Mouse (Mus musculus) left cerebral cortex, postnatal 10 days (tissue): ENCODE results near the gene Crat. TPM values are rescaled to one million over a fixed set of nuclear protein-coding genes. Genes with fewer than 3 reads are reported as not detected.

ENCODE experiments used
- DNase-seq, 2 experiments: peaks; one replicate each; pipeline ENCODE4 v3.0.0; 2021 to 2022; ENCODE audit warnings: low spot score in 2 of 2, mixed read lengths in 1 of 2; ENCODE audit errors: extremely low spot score in 1 of 2
- intact Hi-C: fragments of 180-260 bp; cut with DNase I; formaldehyde crosslinking; loops from one replicate; pipeline ENCODE4 v1.15.1; 2025
- total RNA-seq, 2 experiments: library from RNA; stranded (reverse); gene quantifications; 2 replicates each; pipeline ENCODE4 v1.2.3; 2021

Gene Crat
- total RNA-seq, result 10 to 100 TPM; 39.7 to 40.3 TPM

DNA sequence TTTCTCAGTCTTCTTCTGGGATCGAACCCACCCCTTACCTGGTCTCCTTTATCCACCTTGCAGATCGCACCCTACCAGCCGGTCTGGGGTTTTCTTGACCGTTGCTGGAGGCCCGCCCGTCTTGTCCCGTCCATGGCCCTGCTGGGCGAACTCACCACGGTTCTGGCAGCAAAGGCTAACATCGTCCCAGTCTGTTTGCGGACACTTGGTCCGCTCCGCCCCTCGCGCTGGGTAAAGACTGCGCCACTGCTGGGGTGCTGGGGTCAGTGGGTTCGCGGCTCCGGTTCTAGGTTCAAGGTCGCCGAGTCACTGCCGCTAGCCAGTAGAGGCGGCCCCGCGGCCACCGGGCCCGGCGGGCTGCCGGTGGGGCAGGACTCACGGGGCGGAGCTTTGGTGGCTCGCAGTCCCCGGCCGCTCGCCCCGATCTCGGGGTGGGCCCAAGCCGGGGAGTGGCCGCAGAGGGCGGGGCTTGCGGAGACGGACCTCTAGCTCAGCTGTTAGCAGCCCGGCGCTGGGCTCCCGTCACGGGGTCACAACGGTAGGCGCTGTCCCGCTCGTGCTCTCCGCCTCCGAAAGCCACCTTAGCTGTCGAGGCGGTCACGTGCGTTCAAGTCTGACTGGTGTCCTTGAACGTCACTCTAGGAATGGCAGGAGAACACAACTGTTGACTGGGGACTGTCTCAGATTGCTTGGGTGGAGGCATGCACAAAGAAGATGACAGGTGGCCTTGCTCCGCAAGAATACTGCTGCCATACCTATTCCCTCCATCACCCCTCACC is at the start of gene Crat:
Gene Crat (minus strand): TSS at position 657 of the 779 bp plus-strand sequence.
- intact Hi-C loops, result no loop called here
- DNase-seq, result peak; percentile 90 to 97

- intact Hi-C loops, result no loop called here
- DNase-seq, result no peak
Observed at GRCm38 (mm10) chr2:30464411-30464810, 48.8 kb upstream of the Crat start.

DNA sequence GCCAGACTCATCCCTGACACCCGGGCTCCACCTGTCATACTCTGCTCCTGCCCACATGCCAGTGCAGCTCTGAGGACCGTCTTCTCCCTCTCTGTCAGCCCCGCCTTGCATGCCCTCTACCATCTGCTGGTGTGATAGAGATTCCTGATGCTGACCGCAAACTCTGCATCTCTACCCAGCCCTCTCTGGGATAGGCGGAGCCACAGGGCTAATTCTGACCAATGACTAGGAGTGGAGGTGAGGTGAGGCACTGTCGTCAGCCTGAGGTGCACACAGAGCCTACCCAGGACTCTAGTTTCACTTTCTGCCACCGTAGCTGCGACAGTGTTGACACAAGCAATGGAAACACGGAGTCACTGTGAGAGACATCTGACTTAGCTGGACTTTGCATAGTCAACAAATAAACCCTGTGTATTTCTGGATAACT is 48.3 kb upstream of the Crat start:
- peak in 1 of 2 experiments; percentile 60 for DNase-seq

GRCm38 (mm10) chr2:30463341-30463761 is 47.7 kb upstream of the Crat start:
- intact Hi-C loops, result no loop called here
- no peak for DNase-seq

More for the DNA sequence above, 48.3 kb upstream of the Crat start:
- intact Hi-C loops, result no loop called here

- intact Hi-C loops, result no loop called here
- no peak for DNase-seq
Observed at GRCm38 (mm10) chr2:30459241-30459640, 43.6 kb upstream of the Crat start.

DNA sequence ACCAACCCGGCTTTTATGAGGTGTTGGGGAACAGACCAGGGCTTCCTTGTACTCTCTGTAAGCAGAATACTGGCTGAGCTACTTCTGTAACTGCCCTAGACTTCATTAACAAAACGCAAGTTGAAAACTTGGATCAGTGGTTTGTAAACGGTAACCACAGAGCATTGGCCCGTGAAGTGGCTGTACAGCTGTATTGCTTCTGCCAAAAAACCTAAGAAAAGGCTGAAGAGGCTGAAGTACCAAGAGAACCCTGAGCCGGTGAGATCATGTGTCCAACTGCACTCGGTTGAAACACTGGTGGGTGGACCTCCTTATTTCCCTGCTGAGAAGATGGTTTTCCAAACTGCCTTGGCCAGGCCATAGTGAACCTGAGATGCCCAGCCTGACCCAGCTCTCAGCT is 42.7 kb upstream of the Crat start:
- DNase-seq, result no peak

DNA sequence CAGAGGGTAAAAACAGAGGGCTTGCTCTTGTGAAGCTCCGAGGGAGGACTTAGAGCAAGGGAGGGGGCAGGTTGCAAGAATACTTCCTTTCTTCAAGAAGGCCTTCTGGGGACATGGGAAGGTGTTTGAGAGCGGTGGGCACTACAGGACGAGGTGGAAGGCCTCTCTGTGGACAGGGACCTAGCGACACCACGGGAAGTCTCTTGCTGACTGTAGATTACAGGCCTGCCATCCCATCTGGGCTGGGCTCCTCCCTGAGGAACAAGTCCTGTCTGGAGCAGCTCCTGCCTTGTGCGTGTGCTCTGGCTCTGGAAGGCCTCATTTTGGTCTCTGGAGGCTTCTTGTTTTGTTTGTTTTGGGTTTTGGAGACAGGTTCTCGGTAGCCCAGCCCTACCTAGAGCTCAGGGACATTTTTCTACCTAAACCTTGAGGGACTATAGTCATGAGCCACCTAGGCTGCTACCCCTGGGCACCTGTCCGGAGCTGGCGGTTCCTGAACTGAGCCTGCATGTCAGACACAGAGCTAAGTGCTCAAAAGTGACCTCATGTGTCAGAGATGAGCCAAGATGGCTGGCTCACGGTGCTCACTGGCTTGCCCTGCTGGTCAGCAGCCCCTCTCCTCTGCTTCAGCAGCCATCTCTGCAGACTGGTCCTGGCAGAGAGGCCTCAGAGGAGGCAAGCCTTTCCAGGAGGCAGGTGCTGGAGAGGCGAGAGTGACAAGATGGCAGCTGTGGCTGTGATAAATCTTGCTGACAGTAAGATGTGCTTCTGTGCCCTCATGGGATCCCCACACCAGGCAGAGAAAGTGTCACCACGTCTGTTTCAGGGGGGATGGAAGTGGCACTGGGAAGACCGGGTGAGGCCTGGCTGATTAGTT is 40.7 kb upstream of the Crat start:
- intact Hi-C loops, result no loop called here
- DNase-seq, result no peak

More for the DNA sequence above, 42.7 kb upstream of the Crat start:
- intact Hi-C loops, result no loop called here

GRCm38 (mm10) chr2:30454587-30454986 is 39.0 kb upstream of the Crat start:
- intact Hi-C loops, result no loop called here
- no peak for DNase-seq

- intact Hi-C loops, result no loop called here
- no peak for DNase-seq
Observed at GRCm38 (mm10) chr2:30453570-30453969, 38.0 kb upstream of the Crat start.

DNA sequence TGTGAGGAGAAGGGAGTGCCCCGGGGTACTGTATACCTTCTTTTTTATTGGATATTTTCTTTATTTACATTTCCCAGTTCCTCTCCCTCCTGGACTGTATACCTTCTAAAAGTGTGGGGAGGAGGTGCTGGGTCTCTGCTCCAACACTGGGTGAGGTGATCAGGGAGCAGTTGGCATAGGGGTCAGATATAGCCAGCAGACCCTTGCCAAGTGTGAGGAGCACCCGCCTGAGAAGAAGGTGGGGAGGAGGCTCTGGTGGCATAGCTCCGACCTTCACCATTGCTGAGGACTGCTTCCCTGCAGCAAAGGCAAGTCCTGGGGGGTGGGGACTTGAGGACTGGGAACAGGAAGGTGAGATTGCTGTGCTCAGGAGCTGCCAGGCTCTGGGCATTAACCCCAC is 35.9 kb upstream of the Crat start:
- intact Hi-C loops, result no loop called here
- DNase-seq, result no peak

DNA sequence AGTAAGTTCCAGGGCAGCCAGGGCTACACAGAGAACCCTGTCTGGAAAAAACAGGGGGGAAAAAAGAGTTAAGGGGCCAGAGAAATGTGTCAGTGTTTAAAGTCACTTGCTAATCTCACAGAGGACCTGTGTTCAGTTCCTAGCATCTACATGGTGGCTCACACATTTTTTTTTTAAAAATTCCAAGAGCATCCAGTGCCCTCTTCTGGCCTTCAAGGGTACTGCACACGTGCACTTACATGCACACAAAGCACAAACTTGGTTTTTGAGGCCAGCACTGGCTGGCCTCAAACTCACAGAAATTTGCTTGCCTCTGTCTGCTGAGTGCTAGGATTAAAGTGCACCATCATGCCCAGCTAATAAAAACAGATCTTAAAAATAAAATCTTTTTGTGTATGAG is 34.9 kb upstream of the Crat start:
- no peak for DNase-seq
- intact Hi-C loops, result no loop called here

DNA sequence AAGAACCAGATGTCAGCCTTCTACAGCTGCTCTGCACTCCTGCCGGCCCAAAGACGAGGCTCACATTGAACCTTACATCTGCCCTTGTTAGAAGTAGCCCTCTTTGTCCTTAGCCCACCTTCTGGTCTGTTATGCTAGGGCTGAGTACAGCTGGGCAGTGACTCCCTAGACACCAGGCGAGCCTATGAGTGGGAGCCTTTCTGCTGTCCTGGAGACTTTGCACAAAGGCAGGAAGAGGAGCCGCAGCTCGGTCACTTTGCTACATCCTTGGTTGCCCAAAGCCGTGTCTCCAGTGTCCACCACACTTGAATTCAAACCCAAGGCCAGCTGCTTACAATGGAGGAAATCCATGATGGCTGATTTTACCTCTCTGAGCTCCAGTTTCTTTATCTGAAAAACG is 32.8 kb upstream of the Crat start:
- no peak for DNase-seq
- intact Hi-C loops, result no loop called here

GRCm38 (mm10) chr2:30446891-30447826 is 31.5 kb upstream of the Crat start:
- no peak for DNase-seq
- intact Hi-C loops, result no loop called here

GRCm38 (mm10) chr2:30445312-30445711 is 29.7 kb upstream of the Crat start:
- intact Hi-C loops, result no loop called here
- peak in 1 of 2 experiments; percentile 62 for DNase-seq

GRCm38 (mm10) chr2:30444450-30444849 is 28.8 kb upstream of the Crat start:
- intact Hi-C loops, result loop anchor here (5.0 kb wide), 1 partner anchor 488 kb away; no protein-coding TSS in a partner anchor
- no peak for DNase-seq

- intact Hi-C loops, result loop anchor here (5.0 kb wide), 1 partner anchor 488 kb away; no protein-coding TSS in a partner anchor
- DNase-seq, result no peak
Observed at GRCm38 (mm10) chr2:30444006-30444405, 28.4 kb upstream of the Crat start.

DNA sequence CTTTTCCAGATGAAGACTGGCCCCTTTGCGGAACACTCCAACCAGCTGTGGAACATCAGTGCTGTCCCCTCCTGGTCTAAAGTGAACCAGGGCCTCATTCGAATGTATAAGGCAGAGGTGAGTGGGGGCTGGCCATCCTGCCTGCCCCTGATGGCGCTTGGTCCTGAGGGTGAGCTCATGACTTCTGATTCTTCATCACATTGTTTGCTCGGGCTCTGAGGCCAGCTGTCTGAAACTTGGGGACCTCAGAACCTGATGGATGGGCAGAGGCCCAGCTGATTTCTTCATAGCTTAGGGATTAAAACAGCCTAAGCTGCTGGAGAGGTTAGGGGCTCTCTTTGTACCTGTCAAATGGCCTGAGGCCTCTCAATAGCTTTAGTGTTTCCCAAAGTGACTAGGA is 27.7 kb upstream of the Crat start:
- DNase-seq, result no peak
- intact Hi-C loops, result loop anchor here (5.0 kb wide), 1 partner anchor 489 kb away; no protein-coding TSS in a partner anchor

DNA sequence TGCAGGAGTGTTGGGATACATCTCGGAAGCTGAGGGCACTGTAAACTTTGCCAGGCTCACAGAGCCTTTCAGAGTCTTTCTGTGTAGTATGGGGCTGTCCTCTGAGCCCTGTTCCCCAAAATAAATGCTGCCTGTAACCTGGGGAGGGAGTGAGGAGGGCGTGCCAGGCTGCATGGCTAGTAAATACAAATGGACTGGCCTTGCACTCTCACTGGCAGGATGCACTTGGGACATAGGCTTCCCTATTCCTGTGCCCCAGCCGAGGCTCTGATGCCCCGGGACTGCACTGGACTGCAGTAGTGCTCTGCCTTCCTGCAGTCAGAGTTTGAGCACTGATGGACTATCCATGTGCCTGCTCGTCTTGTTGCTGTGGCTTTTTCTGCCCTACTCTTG is 26.9 kb upstream of the Crat start:
- intact Hi-C loops, result loop anchor here (5.0 kb wide), 1 partner anchor 490 kb away; no protein-coding TSS in a partner anchor
- DNase-seq, result no peak
